Mouse (Mus musculus) neural tube, embryonic 15.5 days (tissue): Measurements from ENCODE around the gene Arpp21. TPM values are rescaled to one million over a fixed set of nuclear protein-coding genes. Genes with fewer than 3 reads are reported as not detected.
A peak's percentile ranks its signal among the peaks of the same experiment; 100 is the strongest.

Source experiments
- ATAC-seq: fragments of 200-750 bp; cut with Nextera tagmentation; 2 replicates; pipeline ENCODE4 v1.8.0; 2017; ENCODE audit warnings: mild to moderate bottlenecking, moderate TSS enrichment, moderate library complexity; ENCODE audit not compliant: low FRiP score
- H3K27ac ChIP-seq: fragments of 300-500 bp; sonication (generic); replicated peaks from 2 replicates; pipeline ENCODE4 v1.5.1; 2015; ENCODE audit warnings: mild to moderate bottlenecking, inconsistent platforms
- H3K27me3 ChIP-seq: fragments of 300-500 bp; sonication (generic); replicated peaks from 2 replicates; pipeline ENCODE4 v1.6.1; 2015; ENCODE audit warnings: inconsistent platforms
- H3K36me3 ChIP-seq: fragments of 300-500 bp; sonication (generic); 2 replicates; pipeline ENCODE4 v1.6.1; 2015; ENCODE audit warnings: inconsistent platforms
- H3K4me1 ChIP-seq: fragments of 300-500 bp; sonication (generic); 2 replicates; pipeline ENCODE4 v1.6.1; 2015; ENCODE audit warnings: inconsistent platforms
- H3K4me2 ChIP-seq: fragments of 300-500 bp; sonication (generic); 2 replicates; pipeline ENCODE4 v1.6.1; 2015; ENCODE audit warnings: inconsistent platforms, mild to moderate bottlenecking, moderate library complexity
- H3K4me3 ChIP-seq: fragments of 300-500 bp; sonication (generic); replicated peaks from 2 replicates; pipeline ENCODE4 v1.5.1; 2015; ENCODE audit warnings: mild to moderate bottlenecking, inconsistent platforms
- H3K9ac ChIP-seq: fragments of 300-500 bp; sonication (generic); replicated peaks from 2 replicates; pipeline ENCODE4 v1.6.1; 2015; ENCODE audit warnings: mild to moderate bottlenecking, inconsistent platforms
- H3K9me3 ChIP-seq: fragments of 300-500 bp; sonication (generic); replicated peaks from 2 replicates; pipeline ENCODE4 v1.6.1; 2016; ENCODE audit warnings: inconsistent platforms
- WGBS: fragments of 180-500 bp; shearing (Covaris S2); methylation state at CpG from one replicate; pipeline ENCODE4 v1.1.7; 2015; ENCODE audit warnings: mixed read lengths; 5-methylcytosine and 5-hydroxymethylcytosine counted together
- polyA plus RNA-seq: library from polyadenylated mRNA; unstranded; fragments of >200 nt; fragmentation: Nextera tagmentation; extraction: Ambion mirVana; gene quantifications from 2 replicates; pipeline ENCODE4 v1.2.1, GENCODE M21; 2015

The Arpp21 gene
- polyA plus RNA-seq, 1 experiment from 2014 or later = 50.8 TPM

- H3K4me3 ChIP-seq = no peak overlapping the region
Measured at GRCm38 (mm10) chr9:112095708-112096107, 140.0 kb downstream of the Arpp21 start.

GRCm38 (mm10) chr9:112095198-112095597, 140.5 kb downstream of the Arpp21 start:
- WGBS = 80% methylated on average over 2 of the region's 2 CpGs
- H3K27me3 ChIP-seq = no peaks in the 10 kb centered on the region
- no peaks in the 10 kb centered on the region for H3K36me3 ChIP-seq
- H3K4me1 ChIP-seq = peaks cover 19% of the 10 kb centered on the region
- no peaks in the 10 kb centered on the region for H3K9me3 ChIP-seq
- no peak overlapping the region for H3K9ac ChIP-seq
- no peak overlapping the region for H3K4me2 ChIP-seq
- H3K4me3 ChIP-seq = no peak overlapping the region
- no peak overlapping the region for H3K27ac ChIP-seq
- ATAC-seq = no peak

More at GRCm38 (mm10) chr9:112095708-112096107, 140.0 kb downstream of the Arpp21 start:
- Histone ChIP-seq H3K4me2 (no peak overlapping the region), H3K4me1 (peaks cover 23% of the 10 kb centered on the region), H3K9ac (no peak overlapping the region), H3K27ac (no peak overlapping the region; the same call in 1 of the 2 replicates), H3K9me3 (no peaks in the 10 kb centered on the region), H3K27me3 (no peaks in the 10 kb centered on the region), H3K36me3 (no peaks in the 10 kb centered on the region)
- no peak for ATAC-seq
- 74% methylated on average over 4 of the region's 5 CpGs for WGBS

GRCm38 (mm10) chr9:112078903-112079302, 156.8 kb downstream of the Arpp21 start:
- no peak for ATAC-seq
- H3K4me2 ChIP-seq = no peak overlapping the region
- peaks cover 18% of the 10 kb centered on the region for H3K4me1 ChIP-seq
- no peak overlapping the region for H3K4me3 ChIP-seq
- H3K9ac ChIP-seq = no peak overlapping the region
- no peak overlapping the region for H3K27ac ChIP-seq
- WGBS = 89% methylated on average over 2 of the region's 2 CpGs
- no peaks in the 10 kb centered on the region for H3K27me3 ChIP-seq
- H3K36me3 ChIP-seq = no peaks in the 10 kb centered on the region
- H3K9me3 ChIP-seq = no peaks in the 10 kb centered on the region

GRCm38 (mm10) chr9:112078453-112078852, 157.3 kb downstream of the Arpp21 start:
- H3K27me3 ChIP-seq = no peaks in the 10 kb centered on the region
- 49% methylated on average over 4 of the region's 4 CpGs for WGBS
- H3K9ac ChIP-seq = no peak overlapping the region
- ATAC-seq = no peak
- no peaks in the 10 kb centered on the region for H3K36me3 ChIP-seq
- H3K27ac ChIP-seq = no peak overlapping the region
- no peak overlapping the region for H3K4me2 ChIP-seq
- H3K4me3 ChIP-seq = no peak overlapping the region
- H3K4me1 ChIP-seq = peaks cover 18% of the 10 kb centered on the region
- H3K9me3 ChIP-seq = no peaks in the 10 kb centered on the region

GRCm38 (mm10) chr9:112075273-112075672, 160.5 kb downstream of the Arpp21 start:
- Histone ChIP-seq H3K4me2 (no peak overlapping the region), H3K4me1 (peaks cover 35% of the 10 kb centered on the region), H3K36me3 (no peaks in the 10 kb centered on the region), H3K27me3 (no peaks in the 10 kb centered on the region), H3K27ac (peak overlapping the region; percentile 60), H3K9ac (no peak overlapping the region), H3K9me3 (no peaks in the 10 kb centered on the region), H3K4me3 (no peak overlapping the region)
- no peak for ATAC-seq
- WGBS = 40% methylated on average over 5 of the region's 5 CpGs

GRCm38 (mm10) chr9:112074872-112075271, 160.9 kb downstream of the Arpp21 start:
- Histone ChIP-seq H3K9ac (no peak overlapping the region), H3K4me2 (no peak overlapping the region), H3K27me3 (no peaks in the 10 kb centered on the region), H3K36me3 (no peaks in the 10 kb centered on the region), H3K27ac (peak overlapping the region; percentile 60), H3K4me3 (no peak overlapping the region), H3K9me3 (no peaks in the 10 kb centered on the region), H3K4me1 (peaks cover 35% of the 10 kb centered on the region)
- WGBS = 10% methylated on average over 5 of the region's 5 CpGs
- peak; percentile 45; the same call in 1 of the 2 replicates for ATAC-seq

- Histone ChIP-seq H3K27ac (peak overlapping the region; percentile 4; the same call in 1 of the 2 replicates), H3K9ac (no peak overlapping the region), H3K4me3 (no peak overlapping the region), H3K4me2 (no peak overlapping the region), H3K9me3 (no peaks in the 10 kb centered on the region), H3K36me3 (0 out of 2 replicates have a peak, but pooled peaks cover 6% of the 10 kb centered on the region), H3K4me1 (peaks cover 35% of the 10 kb centered on the region), H3K27me3 (no peaks in the 10 kb centered on the region)
- WGBS = 21% methylated on average over 3 of the region's 3 CpGs
- no peak for ATAC-seq
Measured at GRCm38 (mm10) chr9:112071368-112071767, 164.4 kb downstream of the Arpp21 start.

- Histone ChIP-seq H3K36me3 (0 out of 2 replicates have a peak, but pooled peaks cover 6% of the 10 kb centered on the region), H3K27me3 (no peaks in the 10 kb centered on the region), H3K4me1 (peaks cover 35% of the 10 kb centered on the region), H3K4me3 (no peak overlapping the region), H3K27ac (peak overlapping the region; percentile 20; the same call in 1 of the 2 replicates), H3K9ac (no peak overlapping the region), H3K4me2 (no peak overlapping the region), H3K9me3 (no peaks in the 10 kb centered on the region)
- WGBS = 28% methylated on average over 5 of the region's 5 CpGs
- ATAC-seq = peak; percentile 35; the same call in 1 of the 2 replicates
Measured at GRCm38 (mm10) chr9:112070961-112071360, 164.8 kb downstream of the Arpp21 start.

GRCm38 (mm10) chr9:112068250-112068649, 167.5 kb downstream of the Arpp21 start:
- Histone ChIP-seq H3K4me1 (peaks cover 17% of the 10 kb centered on the region; the same call in 1 of the 2 replicates), H3K27me3 (no peaks in the 10 kb centered on the region), H3K4me3 (no peak overlapping the region), H3K9me3 (no peaks in the 10 kb centered on the region), H3K4me2 (no peak overlapping the region), H3K36me3 (peaks cover 12% of the 10 kb centered on the region; the same call in 1 of the 2 replicates), H3K27ac (no peak overlapping the region), H3K9ac (no peak overlapping the region)
- WGBS = 84% methylated on average over 5 of the region's 5 CpGs
- ATAC-seq = no peak

GRCm38 (mm10) chr9:112060696-112061425, 174.9 kb downstream of the Arpp21 start:
- no peak for ATAC-seq
- WGBS = 57% methylated on average over 6 of the region's 6 CpGs
- Histone ChIP-seq H3K4me1 (no peaks in the 10 kb centered on the region), H3K9me3 (no peaks in the 10 kb centered on the region), H3K27me3 (no peaks in the 10 kb centered on the region), H3K36me3 (peaks cover 6% of the 10 kb centered on the region; the same call in 1 of the 2 replicates), H3K9ac (no peak overlapping the region), H3K4me3 (no peak overlapping the region), H3K4me2 (no peak overlapping the region), H3K27ac (no peak overlapping the region)

GRCm38 (mm10) chr9:112054807-112055381, 180.8 kb downstream of the Arpp21 start:
- ATAC-seq = peak; percentile 77
- 31% methylated on average over 6 of the region's 6 CpGs for WGBS

More at GRCm38 (mm10) chr9:112054807-112055381, 180.8 kb downstream of the Arpp21 start:
- Histone ChIP-seq H3K4me1 (peaks cover 7% of the 10 kb centered on the region), H3K4me2 (no peak overlapping the region), H3K9me3 (no peaks in the 10 kb centered on the region), H3K36me3 (no peaks in the 10 kb centered on the region), H3K4me3 (no peak overlapping the region), H3K27ac (peak overlapping the region; percentile 67), H3K9ac (no peak overlapping the region), H3K27me3 (no peaks in the 10 kb centered on the region)
